Mouse (Mus musculus) liver, embryonic 13.5 days (tissue): ENCODE measurements around the gene Il10. TPM values are rescaled to one million over a fixed set of nuclear protein-coding genes. Genes with fewer than 3 reads are reported as not detected.

ENCODE experiments used
- ATAC-seq: fragments of 200-750 bp; cut with Nextera tagmentation; 2 replicates; pipeline ENCODE4 v1.8.0; 2017; ENCODE audit warnings: low read depth, mild to moderate bottlenecking, moderate number of reproducible peaks, moderate library complexity
- DNase-seq: peaks from one replicate; pipeline ENCODE4 v3.0.0; 2022
- H3K27ac ChIP-seq: fragments of 300-500 bp; sonication (generic); 2 replicates; pipeline ENCODE4 v1.5.1; 2015; ENCODE audit warnings: moderate library complexity, mild to moderate bottlenecking, inconsistent platforms
- H3K27me3 ChIP-seq: fragments of 300-500 bp; sonication (generic); 2 replicates; pipeline ENCODE4 v1.6.1; 2015; ENCODE audit warnings: mild to moderate bottlenecking, inconsistent platforms
- H3K36me3 ChIP-seq: fragments of 300-500 bp; sonication (generic); 2 replicates; pipeline ENCODE4 v1.6.1; 2015; ENCODE audit warnings: mild to moderate bottlenecking, inconsistent platforms
- H3K4me1 ChIP-seq: fragments of 300-500 bp; sonication (generic); replicated peaks from 2 replicates; pipeline ENCODE4 v1.6.1; 2015; ENCODE audit warnings: inconsistent platforms
- H3K4me2 ChIP-seq: fragments of 300-500 bp; sonication (generic); 2 replicates; pipeline ENCODE4 v1.6.1; 2015; ENCODE audit warnings: inconsistent platforms, mild to moderate bottlenecking, moderate library complexity
- H3K4me3 ChIP-seq: fragments of 300-500 bp; sonication (generic); replicated peaks from 2 replicates; pipeline ENCODE4 v1.5.1; 2015; ENCODE audit warnings: mild to moderate bottlenecking, inconsistent platforms
- H3K9ac ChIP-seq: fragments of 300-500 bp; sonication (generic); 2 replicates; pipeline ENCODE4 v1.6.1; 2015; ENCODE audit warnings: mild to moderate bottlenecking, inconsistent platforms
- H3K9me3 ChIP-seq: fragments of 300-500 bp; sonication (generic); replicated peaks from 2 replicates; pipeline ENCODE4 v1.6.1; 2016; ENCODE audit warnings: inconsistent platforms
- WGBS: fragments of 180-500 bp; shearing (Covaris S2); methylation state at CpG from one replicate; pipeline ENCODE4 v1.1.7; 2015; ENCODE audit not compliant: insufficient replicate concordance; 5-methylcytosine and 5-hydroxymethylcytosine counted together
- polyA plus RNA-seq: library from polyadenylated mRNA; unstranded; fragments of >200 nt; fragmentation: Nextera tagmentation; extraction: Ambion mirVana; gene quantifications from 2 replicates; pipeline ENCODE4 v1.2.1, GENCODE M21; 2015

The Il10 gene
- polyA plus RNA-seq, 1 experiment from 2014 or later, result not detected

DNA sequence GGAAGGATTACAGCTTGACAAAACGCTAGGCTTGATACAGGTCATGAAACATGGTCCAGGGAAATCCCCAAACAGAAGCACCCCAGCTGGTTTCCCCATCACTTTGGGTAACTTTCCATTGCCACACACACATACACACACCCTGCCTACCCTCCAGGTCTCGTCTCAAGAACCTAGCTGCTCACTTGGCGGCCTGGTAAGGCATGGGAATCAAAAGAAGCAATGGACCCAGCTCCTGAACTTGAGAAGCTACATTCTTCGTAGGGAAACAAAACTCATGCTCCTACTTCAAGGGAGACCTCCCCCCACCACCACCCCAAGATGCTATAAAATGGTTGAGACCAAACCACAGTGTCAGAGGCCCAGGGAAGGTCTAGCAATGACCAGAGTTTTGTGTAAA is 19.9 kb upstream of the Il10 start:
- H3K27me3 ChIP-seq, result no peaks in the 10 kb centered on the region
- H3K4me1 ChIP-seq, result no peaks in the 10 kb centered on the region
- no peak for ATAC-seq
- no peak for DNase-seq
- no peak overlapping the region for H3K27ac ChIP-seq
- H3K9ac ChIP-seq, result no peak overlapping the region
- no peak overlapping the region for H3K4me3 ChIP-seq
- H3K36me3 ChIP-seq, result no peaks in the 10 kb centered on the region
- H3K4me2 ChIP-seq, result no peak overlapping the region
- 60% methylated on average over 4 of the region's 4 CpGs for WGBS
- no peaks in the 10 kb centered on the region for H3K9me3 ChIP-seq

DNA sequence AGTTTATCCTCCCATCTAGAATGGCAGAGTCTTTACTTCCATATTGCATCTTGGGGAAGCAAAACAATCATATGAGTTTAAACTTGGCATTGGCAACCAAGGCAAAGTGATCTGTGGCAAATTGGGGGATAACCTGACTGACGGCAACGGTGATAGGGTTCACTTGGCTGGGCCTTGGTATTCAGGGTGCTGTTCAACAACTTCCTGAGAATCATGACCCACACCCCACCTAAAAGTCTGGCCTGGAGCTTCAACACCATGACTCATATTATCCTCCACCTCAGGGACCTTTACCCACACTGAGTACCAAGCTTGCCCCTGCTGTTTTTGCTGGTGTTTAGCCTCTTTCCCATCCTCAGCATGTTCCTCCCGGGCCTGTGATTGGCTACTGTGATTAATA is 19.3 kb upstream of the Il10 start:
- H3K36me3 ChIP-seq, result no peaks in the 10 kb centered on the region
- no peak overlapping the region for H3K27ac ChIP-seq
- H3K4me3 ChIP-seq, result no peak overlapping the region
- no peak for DNase-seq
- no peak overlapping the region for H3K4me2 ChIP-seq
- 73% methylated on average over 3 of the region's 3 CpGs for WGBS
- H3K4me1 ChIP-seq, result no peaks in the 10 kb centered on the region
- no peak for ATAC-seq
- H3K9ac ChIP-seq, result no peak overlapping the region
- H3K27me3 ChIP-seq, result no peaks in the 10 kb centered on the region
- H3K9me3 ChIP-seq, result no peaks in the 10 kb centered on the region

- H3K9me3 ChIP-seq, result no peaks in the 10 kb centered on the region
- no peak overlapping the region for H3K4me2 ChIP-seq
- no peak overlapping the region for H3K4me3 ChIP-seq
- H3K4me1 ChIP-seq, result no peaks in the 10 kb centered on the region
- H3K27me3 ChIP-seq, result no peaks in the 10 kb centered on the region
- 70% methylated on average over 2 of the region's 2 CpGs for WGBS
- no peaks in the 10 kb centered on the region for H3K36me3 ChIP-seq
- no peak for ATAC-seq
- DNase-seq, result no peak
- H3K27ac ChIP-seq, result no peak overlapping the region
- H3K9ac ChIP-seq, result no peak overlapping the region
These were observed 17.1 kb upstream of the Il10 start for GRCm38 (mm10) chr1:131002561-131002960.

- Histone ChIP-seq H3K27ac (no peak overlapping the region), H3K36me3 (no peaks in the 10 kb centered on the region), H3K4me2 (no peak overlapping the region), H3K27me3 (no peaks in the 10 kb centered on the region), H3K4me1 (no peaks in the 10 kb centered on the region), H3K9ac (no peak overlapping the region), H3K4me3 (no peak overlapping the region), H3K9me3 (no peaks in the 10 kb centered on the region)
- ATAC-seq (peak; percentile 73), DNase-seq (no peak)
- WGBS, result 40% methylated on average over 17 of the region's 17 CpGs
These were observed 16.4 kb upstream of the Il10 start for GRCm38 (mm10) chr1:131003037-131003922.

DNA sequence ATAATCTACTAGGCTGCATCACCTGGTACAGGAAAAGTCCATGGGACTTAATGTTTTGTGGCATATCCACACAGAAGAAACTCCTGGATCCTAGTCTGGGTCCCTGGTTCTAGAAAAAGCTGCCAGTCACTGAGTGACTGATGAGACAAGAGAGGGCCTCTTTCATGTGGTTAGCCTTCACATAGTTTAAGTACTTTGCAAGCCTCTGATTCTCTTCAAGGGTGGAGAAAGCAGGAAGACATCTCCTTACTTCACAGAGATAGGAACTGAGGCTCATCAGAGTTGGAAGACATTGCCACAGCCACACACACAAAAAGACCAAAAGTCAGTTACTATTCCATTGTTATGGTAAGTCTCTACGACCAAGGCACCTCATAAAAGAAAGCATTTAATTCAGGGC is 13.6 kb upstream of the Il10 start:
- H3K27ac ChIP-seq, result no peak overlapping the region
- H3K4me3 ChIP-seq, result no peak overlapping the region
- peaks cover 13% of the 10 kb centered on the region; the same call in 1 of the 2 replicates for H3K4me1 ChIP-seq
- H3K36me3 ChIP-seq, result no peaks in the 10 kb centered on the region
- no peaks in the 10 kb centered on the region for H3K9me3 ChIP-seq
- H3K4me2 ChIP-seq, result no peak overlapping the region
- 53% methylated on average over 1 of the region's 1 CpGs for WGBS
- DNase-seq (no peak), ATAC-seq (no peak)
- no peak overlapping the region for H3K9ac ChIP-seq
- no peaks in the 10 kb centered on the region for H3K27me3 ChIP-seq

- no peak overlapping the region for H3K27ac ChIP-seq
- H3K4me3 ChIP-seq, result no peak overlapping the region
- H3K4me1 ChIP-seq, result peaks cover 13% of the 10 kb centered on the region; the same call in 1 of the 2 replicates
- H3K36me3 ChIP-seq, result no peaks in the 10 kb centered on the region
- DNase-seq (no peak), ATAC-seq (peak; percentile 76)
- no peaks in the 10 kb centered on the region for H3K9me3 ChIP-seq
- no peak overlapping the region for H3K4me2 ChIP-seq
- H3K9ac ChIP-seq, result no peak overlapping the region
- no peaks in the 10 kb centered on the region for H3K27me3 ChIP-seq
- 50% methylated on average over 17 of the region's 17 CpGs for WGBS
These were observed 9.2 kb upstream of the Il10 start for GRCm38 (mm10) chr1:131010201-131011153.

DNA sequence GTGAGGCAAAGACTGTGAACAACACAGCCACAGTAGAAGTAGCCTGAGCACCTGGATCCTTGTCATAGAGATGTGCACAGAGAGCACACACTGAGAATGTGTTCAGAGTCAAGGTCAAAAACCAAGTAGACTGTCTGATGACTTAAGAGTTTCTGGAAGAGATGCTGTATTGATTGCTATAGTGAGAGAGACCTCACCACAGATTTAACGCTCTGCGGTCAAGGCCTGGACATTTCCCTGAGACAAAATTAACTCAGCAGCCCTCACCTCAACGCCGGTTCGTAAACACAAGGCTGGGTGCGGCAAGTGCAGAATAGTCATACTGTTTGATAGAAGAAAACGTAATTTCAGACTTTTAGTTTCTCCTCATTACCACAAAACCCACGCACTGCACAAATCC is 7.2 kb upstream of the Il10 start:
- 81% methylated on average over 8 of the region's 8 CpGs for WGBS
- Histone ChIP-seq H3K36me3 (no peaks in the 10 kb centered on the region), H3K4me2 (no peak overlapping the region), H3K9me3 (no peaks in the 10 kb centered on the region), H3K27ac (no peak overlapping the region), H3K4me1 (peaks cover 13% of the 10 kb centered on the region; the same call in 1 of the 2 replicates), H3K4me3 (no peak overlapping the region), H3K27me3 (no peaks in the 10 kb centered on the region), H3K9ac (no peak overlapping the region)
- no peak for ATAC-seq
- no peak for DNase-seq

GRCm38 (mm10) chr1:131013926-131014325 is 5.7 kb upstream of the Il10 start:
- H3K27me3 ChIP-seq, result no peaks in the 10 kb centered on the region; the same call in 1 of the 2 replicates
- DNase-seq (no peak), ATAC-seq (no peak)
- no peak overlapping the region for H3K27ac ChIP-seq
- H3K9me3 ChIP-seq, result no peaks in the 10 kb centered on the region
- no peak overlapping the region for H3K4me2 ChIP-seq
- H3K4me3 ChIP-seq, result no peak overlapping the region
- WGBS, result 73% methylated on average over 5 of the region's 5 CpGs
- H3K36me3 ChIP-seq, result no peaks in the 10 kb centered on the region
- H3K4me1 ChIP-seq, result peaks cover 13% of the 10 kb centered on the region; the same call in 1 of the 2 replicates
- no peak overlapping the region for H3K9ac ChIP-seq

DNA sequence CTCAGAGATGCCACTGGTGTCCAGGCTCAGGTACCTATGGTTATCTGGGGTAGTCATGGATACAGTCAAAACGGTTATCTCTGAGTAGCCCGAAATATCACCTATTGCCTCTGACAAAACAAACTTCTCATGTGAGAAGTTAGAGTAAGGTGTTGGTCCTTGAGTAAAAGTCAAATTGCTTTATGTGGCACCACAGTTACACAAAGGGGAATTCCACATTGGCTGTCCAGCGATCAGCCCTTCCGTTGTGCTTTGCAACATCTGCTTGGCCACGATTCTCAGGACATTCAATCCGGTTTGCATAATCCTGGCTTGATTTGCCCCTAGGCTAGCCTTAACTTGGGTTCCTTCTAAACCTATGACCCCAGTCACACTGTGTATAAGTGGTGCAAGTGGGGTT is 4.4 kb upstream of the Il10 start:
- Histone ChIP-seq H3K4me2 (no peak overlapping the region), H3K27ac (no peak overlapping the region), H3K9ac (no peak overlapping the region), H3K4me1 (peaks cover 5% of the 10 kb centered on the region; the same call in 1 of the 2 replicates), H3K4me3 (no peak overlapping the region), H3K36me3 (no peaks in the 10 kb centered on the region), H3K27me3 (peaks cover 4% of the 10 kb centered on the region; the same call in 1 of the 2 replicates), H3K9me3 (no peaks in the 10 kb centered on the region)
- DNase-seq (no peak), ATAC-seq (no peak)
- WGBS, result 73% methylated on average over 6 of the region's 6 CpGs

- no peak for ATAC-seq
- 80% methylated on average over 7 of the region's 7 CpGs for WGBS
- no peak overlapping the region for H3K4me2 ChIP-seq
These were observed 3.8 kb upstream of the Il10 start for GRCm38 (mm10) chr1:131015879-131016278.

More at GRCm38 (mm10) chr1:131015879-131016278, 3.8 kb upstream of the Il10 start:
- no peak overlapping the region for H3K4me3 ChIP-seq
- no peaks in the 10 kb centered on the region for H3K9me3 ChIP-seq
- no peaks in the 10 kb centered on the region for H3K36me3 ChIP-seq
- no peaks in the 10 kb centered on the region for H3K4me1 ChIP-seq
- no peak for DNase-seq
- H3K9ac ChIP-seq, result no peak overlapping the region
- no peak overlapping the region for H3K27ac ChIP-seq
- peaks cover 7% of the 10 kb centered on the region; the same call in 1 of the 2 replicates for H3K27me3 ChIP-seq
